10 mouse cellular contexts compared by ENCODE assay signal in genomic region chr1:172012030-172012429, GRCm38 (mm10). TPM values are rescaled to one million over a fixed set of nuclear protein-coding genes. Genes with fewer than 3 reads are reported as not detected.
A peak's percentile ranks its signal among the peaks of the same experiment; 100 is the strongest.
DNase-seq lines count a peak whose midpoint lies in the region; ATAC-seq and TF ChIP-seq lines count a peak whose summit lies in the region.
"Had no signal": no experiment of that assay in that cellular context is flagged by ENCODE, and none has a peak within 500 bp of the region (broad histone marks: within the 10 kb centered on the region; RNA-seq: fewer than 3 reads in every experiment).

No protein-coding gene starts in this region.

- H3K27ac ChIP-seq in limb, embryonic 14.5 days (replicated peaks; ENCODE audit: low read depth, low read length) = no peak overlapping the region

- 23% methylated on average over 5 of the region's 5 CpGs for WGBS in limb, embryonic 14.5 days

- no peak overlapping the region for H3K4me3 ChIP-seq in limb, embryonic 14.5 days (replicated peaks; ENCODE audit: low read length)

- DNase-seq in CD8-positive naive resting alpha-beta T cell, adult 2 months (ENCODE audit: low read depth in 2 of 2, low spot score in 2 of 2) = peak; percentile 42 to 58
- DNase-seq in cerebellum, postnatal 4 days (ENCODE audit: low spot score in 2 of 2) = peak; percentile 58 to 79
- DNase-seq in gastrocnemius, postnatal 10 days = peak; percentile 72
- peak; percentile 43 to 74 for DNase-seq in kidney, adult 8-10 months
- DNase-seq in limb, embryonic 14.5 days (ENCODE audit: low spot score) = peak; percentile 58
- peak; percentile 77 for DNase-seq in neural tube, embryonic 10.5 days (ENCODE audit: extremely low spot score, low spot score)
- peak; percentile 58 to 60 for DNase-seq in thymus, postnatal 36 days

- ATAC-seq in activated CD4-positive, CD25-positive, alpha-beta regulatory T cell, adult 4 months = peak; percentile 53
- ATAC-seq in limb, embryonic 14.5 days (ENCODE audit: low FRiP score, low read depth) = peak; percentile 17; the same call in 1 of the 2 replicates

- H3K36me3 ChIP-seq in limb, embryonic 14.5 days (ENCODE audit: control insufficient read depth, insufficient read depth, low read length) = peaks cover 59% of the 10 kb centered on the region

- H3K4me1 ChIP-seq in limb, embryonic 14.5 days (ENCODE audit: control insufficient read depth, insufficient read depth, low read length) = peaks cover 21% of the 10 kb centered on the region

- no peak overlapping the region for H3K4me2 ChIP-seq in limb, embryonic 14.5 days (replicated peaks; ENCODE audit: low read depth, low read length, severe bottlenecking)

- no peak for TF ChIP-seq POLR2A in limb, embryonic 14.5 days (IDR thresholded peaks at IDR 0.05; ENCODE audit: borderline replicate concordance, extremely low read depth, insufficient read depth, insufficient read length)

- no peaks in the 10 kb centered on the region for H3K9me3 ChIP-seq in limb, embryonic 14.5 days (ENCODE audit: control insufficient read depth, low read length)

- H3K9ac ChIP-seq in limb, embryonic 14.5 days (ENCODE audit: low read depth, low read length, severe bottlenecking) = no peak overlapping the region

- no peaks in the 10 kb centered on the region for H3K27me3 ChIP-seq in limb, embryonic 14.5 days (ENCODE audit: control insufficient read depth, insufficient read depth, low read length)

RNA-seq across cellular contexts. Expression of gene Vangl2, which starts 16.2 kb away (rescaled TPM):
- 1 to 10 TPM in 1 of 2 experiments, under 1 TPM in 1; 0.62 to 1.0 TPM for polyA plus RNA-seq in activated CD4-positive, CD25-positive, alpha-beta regulatory T cell, adult 4 months (2017; shearing (Covaris generic))
- total RNA-seq in gastrocnemius, postnatal 10 days (2021) = 1 to 10 TPM; 5.2 to 7.0 TPM
- polyA plus RNA-seq in limb, embryonic 14.5 days (2012; rRNA removed) = 29.4 and 35.6 TPM in 2 replicates
- 15.6 and 19.1 TPM in 2 replicates for polyA plus RNA-seq in limb, embryonic 14.5 days (2014; fragmentation: Nextera tagmentation; extraction: Ambion mirVana)

RNA-seq across cellular contexts. Expression of gene Nhlh1, which starts 45.3 kb away (rescaled TPM):
- not detected for polyA plus RNA-seq in activated CD4-positive, CD25-positive, alpha-beta regulatory T cell, adult 4 months (2017; shearing (Covaris generic))
- total RNA-seq in gastrocnemius, postnatal 10 days (2021) = not detected
- polyA plus RNA-seq in limb, embryonic 14.5 days (2012; rRNA removed) = 0.25 and 0.41 TPM in 2 replicates
- polyA plus RNA-seq in limb, embryonic 14.5 days (2014; fragmentation: Nextera tagmentation; extraction: Ambion mirVana) = not detected in 2 replicates
- polyA plus RNA-seq: gonadal fat pad, adult 2 months; stomach, embryonic 14.5 days had no signal

Comparison
In these comparisons a context has a peak if more than half of its experiments do, and no peak if none do; other contexts are left out.
1. RNA of gene Vangl2, which starts 16.2 kb away (polyA plus RNA-seq): 15.6 to 35.6 TPM in limb, embryonic 14.5 days; 0.62 to 1.0 TPM in activated CD4-positive, CD25-positive, alpha-beta regulatory T cell, adult 4 months; every median in the first group is over 4 times any median in the second.
2. Peak in every context shown above with its lines, with median percentiles within 50 percentile points of each other: DNase-seq.